Mouse (Mus musculus) CD4-positive, CD25-positive, alpha-beta regulatory T cell, adult 2 months (primary cell): ENCODE measurements at regions not wholly inside any gene's neighbourhood (a gene's known extent, or its start where the extent isn't known, plus 50 kb on each side); places are given as distances from the start of the nearest gene placed in this dataset.
"Not testable (repeated sequence)": the region's sequence is repeated elsewhere in the genome, so short reads cannot be mapped to it uniquely, and the experiment has no call there.

ENCODE experiments used
- DNase-seq: peaks from one replicate; pipeline ENCODE4 v3.0.0-alpha.2; 2012; ENCODE audit warnings: low read depth, low spot score

DNA sequence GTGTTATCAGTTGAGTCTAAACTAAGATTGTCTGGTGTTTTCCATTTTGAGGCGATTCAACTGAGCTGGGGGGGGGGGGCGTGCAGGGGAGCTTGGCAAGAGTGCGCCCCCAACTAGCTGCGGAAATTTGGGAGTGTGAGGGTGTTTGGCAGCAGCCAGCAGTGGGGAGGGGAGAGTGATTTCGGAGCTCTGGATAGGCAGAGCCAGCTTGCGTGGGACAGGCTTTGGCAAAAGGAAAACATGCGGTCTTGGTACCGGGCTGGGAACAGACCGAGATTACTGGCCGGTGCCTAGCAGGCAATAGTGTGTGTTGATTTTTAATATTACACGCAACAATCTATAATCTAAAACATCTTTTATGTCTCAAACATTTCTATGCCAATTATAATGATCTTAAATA lies 199.4 kb upstream of the Cdk6 start:
- not testable (repeated sequence) for DNase-seq

DNA sequence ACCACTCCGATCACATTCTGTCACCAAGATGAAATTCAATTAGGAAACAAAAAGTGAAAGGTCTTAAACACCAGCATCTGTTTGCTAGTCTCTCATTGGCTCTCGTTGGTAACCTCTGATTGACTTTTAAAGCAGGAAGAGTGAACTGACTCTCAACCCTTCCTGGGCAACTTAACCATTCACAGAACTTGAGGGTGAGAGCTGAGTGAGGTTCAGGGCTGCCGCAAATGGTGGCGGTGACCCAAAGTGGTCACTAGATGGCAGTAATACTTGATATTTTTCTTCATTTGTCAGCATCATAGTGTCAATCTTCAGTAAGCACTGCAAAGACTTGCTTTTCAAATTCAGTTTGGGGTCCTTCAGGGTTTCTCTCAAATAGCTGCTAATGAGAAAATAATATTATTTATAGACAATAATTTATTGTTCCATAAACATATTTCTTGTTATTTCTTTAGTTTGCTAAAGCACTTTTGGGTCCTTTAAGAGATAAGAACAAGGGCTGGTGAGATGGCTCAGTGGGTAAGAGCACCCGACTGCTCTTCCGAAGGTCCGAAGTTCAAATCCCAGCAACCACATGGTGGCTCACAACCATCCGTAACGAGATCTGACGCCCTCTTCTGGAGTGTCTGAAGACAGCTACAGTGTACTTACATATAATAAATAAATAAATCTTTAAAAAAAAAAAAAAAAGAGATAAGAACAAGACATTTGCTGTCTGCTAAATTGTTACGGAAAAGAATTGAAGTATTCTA lies 194.6 kb upstream of the Cdk6 start:
- peak; percentile 75 for DNase-seq

DNA sequence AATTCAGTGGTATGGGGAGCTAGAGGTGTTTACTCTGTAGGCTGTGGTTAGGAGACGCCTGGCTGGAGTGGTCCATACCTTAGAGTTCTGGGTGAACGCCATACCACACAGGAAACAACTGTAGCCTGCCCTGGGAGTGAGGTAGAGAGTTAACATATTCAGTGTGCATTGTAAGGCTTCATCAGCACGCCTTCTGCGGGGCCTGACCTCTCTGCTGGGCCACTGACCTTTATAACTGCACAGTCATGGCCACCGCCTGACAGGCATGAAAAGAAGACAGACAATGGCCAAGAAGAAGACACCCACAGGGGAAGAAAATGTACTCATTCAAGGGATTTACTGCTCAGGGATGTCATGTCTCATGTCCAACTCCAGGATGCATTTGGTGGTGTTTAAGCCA lies 191.4 kb upstream of the Cdk6 start:
- not testable (repeated sequence) for DNase-seq

DNA sequence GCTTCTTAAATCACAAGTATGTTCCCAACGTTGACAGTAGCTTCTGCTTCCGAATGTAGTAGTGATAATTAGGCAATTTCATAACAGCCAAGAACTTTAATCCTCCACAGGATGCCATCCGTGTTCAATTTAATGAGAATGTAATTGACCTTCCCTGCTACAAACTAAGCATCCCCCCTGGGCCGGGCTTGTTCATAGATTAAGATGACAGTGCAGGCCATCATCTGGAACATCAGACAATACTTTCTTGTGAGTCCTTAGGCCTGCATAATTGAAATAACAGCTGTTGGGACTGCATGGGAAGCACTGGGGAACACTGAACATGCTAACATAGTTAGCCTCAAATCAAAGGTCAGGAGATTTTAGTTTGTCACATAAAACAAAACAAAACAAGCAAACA lies 190.5 kb upstream of the Cdk6 start:
- not testable (repeated sequence) for DNase-seq

DNA sequence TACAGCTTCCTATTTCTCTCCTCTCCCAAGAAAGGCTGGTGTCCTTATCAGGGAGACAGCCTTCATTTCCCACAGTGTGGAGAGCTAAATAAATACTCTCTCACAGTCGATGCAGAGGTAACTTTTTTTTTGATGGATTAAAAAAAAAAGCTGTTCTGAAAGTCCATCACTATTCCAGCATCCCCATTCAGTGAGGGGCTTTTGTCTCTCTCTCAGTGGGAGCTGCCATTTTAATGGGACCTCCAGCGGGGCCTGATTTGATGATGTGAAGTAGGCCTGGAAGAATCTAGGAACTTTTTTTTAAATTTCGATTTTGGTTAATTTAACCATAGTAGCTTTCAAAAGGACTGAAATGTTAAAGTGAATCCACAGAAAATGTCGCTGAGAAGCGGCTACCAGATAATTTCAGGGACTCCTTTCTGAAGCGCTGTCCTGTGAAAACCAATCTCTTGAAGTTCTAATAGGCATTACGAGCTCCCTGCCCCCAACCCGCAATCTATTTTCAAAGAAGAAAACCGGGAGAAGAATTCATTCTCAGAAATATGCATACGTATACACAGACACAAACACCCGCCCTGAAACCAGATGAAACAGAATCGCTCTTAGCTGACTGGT lies 189.6 kb upstream of the Cdk6 start:
- peak; percentile 4 for DNase-seq

DNA sequence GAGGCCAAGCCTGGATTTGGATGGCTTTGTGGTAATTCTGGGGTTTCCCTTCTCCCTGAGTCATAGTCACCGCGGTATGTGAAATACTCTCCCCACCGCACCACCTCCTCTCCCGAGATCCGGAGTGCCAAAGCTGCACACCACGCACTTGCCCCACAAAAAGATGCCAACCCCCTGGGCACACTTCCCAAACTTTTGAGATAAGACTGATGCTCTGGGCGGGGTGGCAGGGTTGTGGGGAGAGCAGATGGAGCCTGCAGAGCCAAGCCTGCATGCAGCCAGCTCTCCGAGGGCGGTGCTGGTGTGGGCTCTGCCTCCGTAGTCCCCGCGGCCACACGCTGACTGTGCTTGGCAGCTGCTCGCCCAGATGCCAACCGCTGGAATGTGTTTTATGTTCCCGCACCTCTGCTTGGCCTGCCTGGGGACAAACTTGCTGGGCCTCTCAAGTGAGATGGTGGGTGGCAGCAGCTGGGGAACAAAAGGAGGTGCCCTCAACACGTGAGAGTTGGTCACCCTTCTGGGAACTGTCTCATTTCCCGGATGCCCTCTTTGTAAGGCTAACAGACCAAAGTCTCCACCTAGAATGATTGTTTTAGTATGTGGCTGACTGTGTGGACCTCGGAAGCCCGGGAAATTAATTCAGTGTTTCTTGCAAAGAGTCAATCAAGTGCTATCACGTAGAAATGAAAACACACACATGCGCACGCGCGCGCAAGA lies 189.0 kb upstream of the Cdk6 start:
- DNase-seq: peak; percentile 52

DNA sequence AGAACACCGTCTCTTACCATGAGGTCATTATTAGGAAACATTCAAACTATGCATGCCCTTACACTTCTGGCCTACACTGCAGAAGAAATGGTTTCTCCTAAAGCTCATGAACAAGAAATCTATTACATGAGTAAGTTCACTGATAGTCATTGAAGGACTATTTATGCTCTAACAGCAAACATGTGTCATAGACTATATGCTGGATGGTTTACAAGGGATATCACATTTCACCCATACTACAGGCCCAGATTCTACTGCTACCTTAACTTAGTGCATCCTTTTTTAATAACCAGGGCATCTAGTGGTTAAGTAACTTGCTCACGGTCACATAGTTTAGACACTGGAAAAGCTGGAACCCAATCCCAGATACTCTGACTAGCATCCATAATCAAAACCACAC lies 175.8 kb upstream of the Cdk6 start:
- not testable (repeated sequence) for DNase-seq

DNA sequence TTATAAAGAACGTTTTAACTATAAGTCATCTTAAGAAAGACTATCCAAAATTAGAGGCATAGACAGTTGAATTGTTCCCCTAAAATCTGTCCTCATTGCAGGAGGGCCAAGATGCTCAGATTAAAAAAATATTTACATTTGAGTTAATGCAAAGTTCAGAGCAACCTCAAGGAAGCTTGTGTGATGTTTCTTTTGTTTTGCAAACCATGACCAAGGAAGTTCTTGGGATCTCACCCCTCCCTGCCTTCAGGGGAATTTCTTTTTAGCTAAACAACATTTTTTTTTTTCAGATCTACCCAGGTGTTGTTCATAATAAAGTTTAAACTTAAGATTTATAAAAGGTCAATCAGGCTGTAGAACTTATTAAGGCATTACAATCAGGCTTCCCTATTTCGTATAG lies 174.8 kb upstream of the Cdk6 start:
- not testable (repeated sequence) for DNase-seq

DNA sequence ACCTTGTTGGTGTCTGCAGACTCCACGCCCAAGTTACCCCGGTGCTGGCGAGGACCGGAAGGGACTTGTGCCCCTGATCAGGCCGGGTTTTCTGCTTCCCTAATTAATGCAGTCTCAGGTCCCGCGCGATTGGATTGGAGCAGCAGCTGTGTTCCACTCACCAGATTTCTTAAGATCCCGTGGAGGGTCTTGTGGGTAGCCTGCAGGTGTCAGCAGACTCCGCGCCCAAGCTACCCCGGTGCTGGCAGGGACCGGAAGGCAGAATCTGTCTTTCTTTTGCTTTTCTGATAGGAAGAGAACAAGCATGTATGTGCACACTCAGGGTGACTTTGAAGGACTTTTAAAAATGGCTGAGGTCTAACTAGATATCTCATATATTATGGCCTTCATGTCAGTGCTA lies 147.7 kb upstream of the Cdk6 start:
- peak; percentile 70 for DNase-seq

DNA sequence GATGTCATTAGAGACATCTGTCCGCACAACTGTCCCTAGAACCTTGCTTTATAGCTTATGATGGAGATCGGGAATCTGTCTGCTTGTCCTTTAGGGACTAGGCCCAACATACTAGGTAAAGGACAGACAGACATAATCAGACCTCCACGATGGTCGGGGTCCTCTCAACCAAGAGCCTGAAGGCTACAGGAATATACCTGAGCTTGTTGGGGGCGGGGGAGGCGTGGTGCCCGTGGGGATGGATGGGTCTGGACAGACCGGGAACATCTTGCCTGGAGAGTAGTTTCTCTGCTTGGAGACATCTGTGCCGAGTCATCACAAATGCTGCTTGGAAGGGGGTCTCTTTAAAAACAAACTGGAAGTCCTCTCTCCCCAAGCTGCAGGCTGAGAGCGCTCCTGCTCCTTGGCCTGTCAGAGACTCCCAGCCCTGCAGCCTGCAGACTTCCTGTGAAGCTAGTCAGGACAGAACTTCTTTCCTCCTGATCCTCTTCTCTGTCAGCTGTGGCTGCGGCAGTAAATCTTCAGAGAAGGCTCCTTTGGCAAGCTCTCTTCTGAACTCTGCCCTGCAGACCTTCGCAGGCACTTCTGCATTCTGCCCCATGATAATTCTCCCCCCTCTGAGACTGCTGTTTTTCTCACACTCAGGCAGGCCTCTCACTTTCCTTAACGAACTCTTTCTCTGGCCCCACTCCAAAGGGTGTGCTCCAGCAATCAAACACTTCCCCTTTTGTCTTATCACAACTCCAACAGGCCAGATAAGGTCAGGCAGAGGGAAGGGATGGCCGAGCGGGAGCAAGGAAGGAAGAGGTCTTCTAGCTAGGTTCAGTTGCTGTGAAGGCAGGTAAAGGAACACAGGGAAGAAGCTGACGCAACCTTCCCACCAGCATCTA lies 143.1 kb upstream of the Cdk6 start:
- DNase-seq: no peak

DNA sequence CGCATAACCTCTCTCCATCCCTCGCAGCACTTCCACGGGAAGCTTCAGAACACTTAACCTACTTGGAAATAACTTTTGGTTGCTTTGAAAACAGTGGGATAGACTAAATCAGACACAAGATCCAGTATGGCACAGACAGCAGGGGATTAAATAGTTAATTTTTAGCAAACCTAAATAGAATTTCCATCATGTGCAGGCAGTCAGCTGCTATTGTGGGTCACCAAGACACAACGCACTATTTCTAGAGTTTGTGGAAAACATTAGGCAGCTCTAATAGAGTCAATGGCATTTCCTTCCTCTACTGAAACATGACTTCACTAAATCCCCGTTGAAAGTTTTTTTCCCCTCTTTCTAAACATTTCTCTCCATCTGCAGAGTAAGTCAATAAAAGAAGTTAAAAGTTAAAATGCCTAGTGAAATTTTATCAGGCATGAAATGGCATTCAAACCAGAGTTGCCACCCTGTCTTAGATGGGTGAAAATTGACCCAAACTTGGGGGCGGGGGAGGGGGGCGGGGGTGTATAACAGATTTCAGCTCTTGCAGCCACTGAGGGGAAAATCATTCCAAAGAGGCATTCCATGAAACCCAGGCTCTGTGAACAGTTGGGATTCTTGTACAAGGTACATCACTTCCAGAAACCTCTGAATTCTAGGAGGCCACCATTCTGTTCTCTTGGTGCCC lies 142.3 kb upstream of the Cdk6 start:
- not testable (repeated sequence) for DNase-seq

DNA sequence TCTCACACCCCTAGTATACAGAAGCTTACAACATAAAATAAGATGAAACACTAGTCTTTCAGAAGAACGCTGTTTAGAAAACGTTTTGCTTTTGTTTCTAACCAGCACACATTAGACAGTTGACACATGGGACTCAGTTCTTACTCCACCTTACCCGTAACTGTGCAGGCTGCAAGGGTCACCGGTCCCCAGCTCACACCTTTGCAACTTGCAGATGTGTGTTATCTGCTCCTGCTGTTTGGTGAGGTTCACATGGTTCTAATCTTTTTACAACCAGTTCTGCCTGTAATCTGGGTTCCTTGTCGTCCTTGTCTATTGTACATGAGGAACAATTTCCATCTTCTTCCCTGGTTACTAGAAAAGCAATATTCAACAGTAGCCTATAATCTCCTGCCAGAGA lies 135.1 kb upstream of the Cdk6 start:
- DNase-seq: not testable (repeated sequence)

DNA sequence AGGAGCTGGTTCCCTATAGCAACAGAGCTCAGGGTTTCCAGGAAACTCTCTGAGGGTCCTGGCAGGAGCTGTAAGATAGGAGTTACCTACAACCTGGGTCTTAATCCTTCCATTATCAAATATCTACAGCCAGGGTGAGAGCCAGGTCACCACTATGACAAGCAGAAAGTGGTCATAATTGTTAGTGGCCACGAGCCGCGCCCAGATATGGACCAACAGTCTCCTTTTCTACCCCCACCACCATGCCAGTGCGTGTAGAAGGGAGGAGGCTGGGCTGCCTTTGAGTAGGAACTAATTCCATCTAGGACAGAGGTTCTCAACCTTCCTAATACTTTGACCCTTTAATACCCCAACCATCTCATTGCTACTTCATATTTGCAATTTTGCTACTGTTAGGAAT lies 133.0 kb upstream of the Cdk6 start:
- DNase-seq: not testable (repeated sequence)

DNA sequence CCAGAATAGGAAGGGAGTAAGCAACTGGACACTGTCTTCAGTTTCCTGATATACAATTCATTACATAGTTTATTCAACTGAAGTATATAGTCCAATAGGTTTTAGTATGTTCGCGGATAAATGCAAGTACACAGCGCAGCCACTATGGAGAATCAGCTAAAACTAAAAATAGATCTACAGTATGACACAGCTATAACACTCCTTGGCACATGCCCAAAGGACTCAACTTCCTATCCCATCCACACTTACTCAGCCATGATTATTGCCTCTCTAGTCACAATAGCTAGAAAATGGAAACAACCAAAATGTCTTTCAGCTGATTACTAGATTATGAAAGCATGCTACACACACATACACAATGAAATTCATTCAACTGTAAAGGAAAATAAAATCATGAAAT lies 130.0 kb upstream of the Cdk6 start:
- DNase-seq: no peak

DNA sequence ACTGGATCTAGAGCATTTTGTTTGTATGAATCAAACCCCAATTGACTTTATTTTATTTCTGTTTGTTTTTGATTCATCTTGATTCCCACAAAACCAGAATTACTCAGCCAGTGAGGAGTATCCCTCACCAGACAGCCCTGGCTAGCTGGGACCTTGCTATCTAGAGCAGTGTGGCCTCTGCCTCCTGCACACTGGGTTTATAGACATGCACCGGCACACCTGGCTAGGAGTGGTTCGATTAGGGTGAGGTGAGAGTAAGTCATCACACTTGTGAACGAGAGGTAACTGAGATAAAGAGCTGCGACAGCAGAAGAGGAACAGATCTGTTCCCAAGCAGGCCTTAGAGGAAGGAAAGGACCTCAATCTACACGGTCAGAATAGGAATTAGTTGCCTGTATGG lies 125.2 kb upstream of the Cdk6 start:
- no peak for DNase-seq

DNA sequence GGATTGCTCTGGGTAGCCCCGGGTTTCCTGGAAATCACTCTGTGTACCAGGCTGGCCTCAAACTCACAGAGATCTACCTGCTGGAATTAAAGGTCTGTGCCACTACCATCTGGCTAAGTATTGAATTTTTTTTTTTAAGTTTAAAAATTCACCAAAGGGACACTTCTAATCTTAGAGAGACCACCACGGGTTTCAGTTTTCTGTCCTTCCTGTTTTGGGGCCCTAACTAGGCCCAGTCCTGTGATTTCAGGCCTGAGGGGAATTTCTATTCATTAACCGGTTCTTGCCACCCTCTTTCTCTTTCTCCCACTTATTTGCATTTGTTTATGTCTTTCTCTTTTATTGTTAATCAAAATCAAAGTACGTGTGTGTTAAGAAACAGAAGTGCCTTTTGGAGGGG lies 122.1 kb upstream of the Cdk6 start:
- no peak for DNase-seq

DNA sequence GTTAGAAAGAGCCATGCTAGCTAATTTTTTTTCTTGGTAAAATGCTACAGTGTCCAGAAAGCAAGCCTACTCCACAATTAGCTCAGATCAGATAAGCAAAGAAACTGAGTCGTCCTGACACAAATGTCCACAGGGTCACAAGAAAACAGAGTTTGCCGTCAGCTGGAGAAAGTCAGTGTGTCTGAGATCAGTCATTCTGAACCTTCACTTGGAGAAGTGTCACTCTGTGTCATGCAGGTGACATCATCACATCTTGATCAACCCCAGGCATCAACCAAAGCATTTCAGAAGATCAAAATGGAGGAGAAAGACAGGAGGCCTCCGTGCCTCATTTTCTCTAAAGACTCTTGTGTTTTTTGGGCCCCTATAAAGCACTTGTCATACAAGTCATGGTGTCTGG lies 121.5 kb upstream of the Cdk6 start:
- no peak for DNase-seq

DNA sequence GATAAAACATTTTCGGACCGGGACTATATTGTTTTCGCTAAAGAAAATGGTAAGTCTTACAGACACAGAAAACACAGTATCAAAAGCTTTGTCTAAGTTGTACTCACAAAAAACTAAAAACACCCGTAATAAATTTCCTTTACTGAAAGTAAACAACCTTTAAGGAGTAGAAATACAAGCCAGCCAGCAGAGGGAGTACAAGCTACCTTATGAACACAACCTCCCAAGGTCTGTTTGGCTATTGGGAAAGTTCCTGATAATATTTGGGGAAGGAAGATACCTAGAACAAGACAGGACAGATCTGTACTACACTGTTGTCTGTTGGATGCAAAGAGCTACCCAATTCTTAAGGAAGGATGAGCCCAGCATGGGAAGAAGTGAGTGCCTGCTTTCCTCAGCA lies 117.5 kb upstream of the Cdk6 start:
- peak; percentile 40 for DNase-seq

DNA sequence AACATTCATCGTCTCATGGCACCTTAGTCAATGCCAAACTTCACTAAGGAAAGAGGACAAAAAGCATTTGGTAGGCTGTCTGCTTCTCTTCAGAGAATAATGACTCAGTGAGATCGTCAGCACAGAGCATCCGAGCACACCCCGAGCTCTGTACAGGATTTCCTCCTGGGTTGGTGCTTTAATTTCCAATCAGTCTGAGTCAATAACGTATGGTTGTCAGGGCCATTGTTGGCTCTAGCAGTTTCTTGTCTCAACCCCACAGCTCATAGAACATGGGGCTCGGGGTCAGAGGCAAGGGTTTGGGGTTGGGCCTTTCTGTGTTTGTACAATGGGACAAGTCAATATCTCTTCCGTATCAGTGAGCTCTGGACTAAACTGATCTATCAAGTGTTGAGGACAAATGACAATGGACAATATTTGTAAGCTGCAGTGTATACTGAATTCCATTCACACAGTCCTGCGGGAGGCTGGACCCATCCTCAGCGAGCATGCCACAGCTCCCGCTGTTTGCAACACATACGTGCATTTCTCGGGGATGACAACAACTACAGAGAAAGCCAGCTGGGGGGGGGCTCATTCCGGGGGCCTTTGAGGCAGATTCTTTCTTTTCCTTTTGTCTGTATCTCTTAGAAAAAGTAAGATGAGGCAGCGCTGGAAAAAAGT lies 116.8 kb upstream of the Cdk6 start:
- DNase-seq: not testable (repeated sequence)

DNA sequence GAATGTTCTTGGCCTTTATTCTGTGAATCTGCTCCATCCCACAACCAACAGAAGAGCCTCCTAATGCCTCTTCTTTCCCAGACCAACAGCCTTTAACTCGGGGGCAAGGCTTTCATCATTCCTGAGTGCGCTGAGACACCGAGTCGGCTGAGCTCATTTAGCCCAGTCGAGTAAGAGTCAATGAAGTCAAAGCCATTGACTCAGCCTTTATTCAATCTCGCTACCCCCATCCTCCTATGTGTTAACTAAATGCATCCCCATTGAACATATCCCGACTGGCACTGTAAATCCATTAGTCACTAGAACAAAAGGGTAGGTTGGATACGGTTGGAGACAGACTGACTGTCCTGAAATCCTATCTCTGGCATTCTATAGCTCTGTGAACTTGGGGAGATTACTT lies 115.9 kb upstream of the Cdk6 start:
- not testable (repeated sequence) for DNase-seq

DNA sequence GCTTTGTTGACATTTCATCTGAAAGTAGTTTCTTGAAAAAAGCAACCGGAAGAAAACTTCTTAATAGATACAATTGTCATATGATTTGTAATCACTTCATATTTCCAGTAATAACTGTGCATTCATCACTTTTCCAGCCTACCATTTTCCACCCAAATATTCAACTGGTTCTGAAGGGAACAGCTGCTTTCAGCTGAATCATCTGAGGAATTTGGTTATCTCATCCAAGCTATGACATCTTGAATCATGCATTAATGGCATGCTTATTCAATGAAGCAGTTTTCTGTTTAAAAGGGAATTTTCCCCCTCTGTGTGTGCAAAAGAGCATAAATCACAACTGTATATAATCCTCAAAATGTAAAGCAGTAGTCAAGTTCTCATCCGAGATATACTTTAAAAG lies 97.2 kb upstream of the Cdk6 start:
- DNase-seq: not testable (repeated sequence)
